Mouse (Mus musculus) 416B (cell line): Measurements from ENCODE around the gene Adsl.

ENCODE experiments used
- DNase-seq: peaks from one replicate; pipeline ENCODE4 v3.0.0; 2011; ENCODE audit warnings: low read depth

Gene Adsl

GRCm38 (mm10) chr15:81007905-81008304 lies 59.6 kb downstream of the Adsl start:
- no peak for DNase-seq

GRCm38 (mm10) chr15:81008689-81009123 lies 60.4 kb downstream of the Adsl start:
- DNase-seq = peak; percentile 56

- no peak for DNase-seq
Observed at GRCm38 (mm10) chr15:81010114-81010513, 61.8 kb downstream of the Adsl start.

GRCm38 (mm10) chr15:81011523-81011922 lies 63.2 kb downstream of the Adsl start:
- DNase-seq = no peak

GRCm38 (mm10) chr15:81012359-81012758 lies 64.1 kb downstream of the Adsl start:
- no peak for DNase-seq

- no peak for DNase-seq
Observed at GRCm38 (mm10) chr15:81013186-81013585, 64.9 kb downstream of the Adsl start.

GRCm38 (mm10) chr15:81015068-81015744 lies 66.9 kb downstream of the Adsl start:
- DNase-seq = no peak

GRCm38 (mm10) chr15:81016488-81016887 lies 68.2 kb downstream of the Adsl start:
- DNase-seq = no peak

- DNase-seq = no peak
Observed at GRCm38 (mm10) chr15:81017308-81017707, 69.0 kb downstream of the Adsl start.
